Mouse (Mus musculus) hindbrain, postnatal 0 days (tissue): ENCODE measurements at regions not wholly inside any gene's neighbourhood (a gene's known extent, or its start where the extent isn't known, plus 50 kb on each side); places are given as distances from the start of the nearest gene placed in this dataset.
A peak's percentile ranks its signal among the peaks of the same experiment; 100 is the strongest.

Source experiments
- ATAC-seq: fragments of 200-750 bp; cut with Nextera tagmentation; 2 replicates; pipeline ENCODE4 v1.8.0; 2017; ENCODE audit warnings: mild to moderate bottlenecking, moderate TSS enrichment, moderate library complexity
- DNase-seq: peaks from one replicate; pipeline ENCODE4 v3.0.0-alpha.2; 2015; ENCODE audit warnings: low spot score
- H3K27ac ChIP-seq: fragments of 300-500 bp; sonication (generic); 2 replicates; pipeline ENCODE4 v1.5.1; 2014; ENCODE audit warnings: mild to moderate bottlenecking
- H3K27me3 ChIP-seq: fragments of 300-500 bp; sonication (generic); 2 replicates; pipeline ENCODE4 v1.6.1; 2014; ENCODE audit warnings: low read length, mixed read lengths; ENCODE audit not compliant: insufficient read depth
- H3K36me3 ChIP-seq: fragments of 300-500 bp; sonication (generic); 2 replicates; pipeline ENCODE4 v1.6.1; 2014; ENCODE audit warnings: low read length, mixed read lengths; ENCODE audit not compliant: insufficient read depth
- H3K4me1 ChIP-seq: fragments of 300-500 bp; sonication (generic); 2 replicates; pipeline ENCODE4 v1.6.1; 2014; ENCODE audit warnings: antibody characterized with exemption, low read length, mixed read lengths; ENCODE audit not compliant: insufficient read depth
- H3K4me2 ChIP-seq: fragments of 300-500 bp; sonication (generic); 2 replicates; pipeline ENCODE4 v1.6.1; 2014; ENCODE audit warnings: low read depth, mild to moderate bottlenecking, low read length, moderate library complexity, mixed read lengths
- H3K4me3 ChIP-seq: fragments of 300-500 bp; sonication (generic); 2 replicates; pipeline ENCODE4 v1.5.1; 2014; ENCODE audit warnings: low read length
- H3K9ac ChIP-seq: fragments of 300-500 bp; sonication (generic); replicated peaks from 2 replicates; pipeline ENCODE4 v1.6.1; 2014; ENCODE audit warnings: mild to moderate bottlenecking, low read length, moderate library complexity, mixed read lengths
- H3K9me3 ChIP-seq: fragments of 300-500 bp; sonication (generic); 2 replicates; pipeline ENCODE4 v1.6.1; 2016; ENCODE audit warnings: low read length, mixed read lengths
- CTCF ChIP-seq: IDR thresholded peaks from 2 replicates; pipeline ENCODE4 v1.5.1; 2016; ENCODE audit warnings: antibody characterized with exemption, control low read depth, low read depth
- WGBS: fragments of 180-500 bp; shearing (Covaris S2); extraction: QIAGEN DNeasy Blood & Tissue Kit; methylation state at CpG from one replicate; pipeline ENCODE4 v1.1.7; 2014; 5-methylcytosine and 5-hydroxymethylcytosine counted together

GRCm38 (mm10) chr1:80091350-80091749, 126.9 kb downstream of the Fam124b start:
- Histone ChIP-seq H3K4me2 (no peak overlapping the region), H3K27ac (no peak overlapping the region), H3K4me3 (no peak overlapping the region), H3K9me3 (no peaks in the 10 kb centered on the region), H3K4me1 (no peaks in the 10 kb centered on the region), H3K36me3 (no peaks in the 10 kb centered on the region), H3K27me3 (no peaks in the 10 kb centered on the region), H3K9ac (no peak overlapping the region)
- DNase-seq (peak; percentile 49), ATAC-seq (peak; percentile 68; the same call in 1 of the 2 replicates)
- TF ChIP-seq CTCF: no peak
- WGBS: 54% methylated on average over 8 of the region's 8 CpGs

GRCm38 (mm10) chr1:80088651-80089050, 129.6 kb downstream of the Fam124b start:
- no peak for DNase-seq

GRCm38 (mm10) chr1:80076357-80076756, 141.9 kb downstream of the Fam124b start:
- WGBS: 87% methylated on average over 4 of the region's 4 CpGs
- DNase-seq: no peak
- no peak for TF ChIP-seq CTCF
- H3K4me1 ChIP-seq: no peaks in the 10 kb centered on the region
- no peak overlapping the region for H3K27ac ChIP-seq
- H3K9ac ChIP-seq: no peak overlapping the region
- H3K4me3 ChIP-seq: no peak overlapping the region
- no peak for ATAC-seq
- H3K4me2 ChIP-seq: no peak overlapping the region
- H3K27me3 ChIP-seq: no peaks in the 10 kb centered on the region
- H3K36me3 ChIP-seq: no peaks in the 10 kb centered on the region
- no peaks in the 10 kb centered on the region for H3K9me3 ChIP-seq

More at GRCm38 (mm10) chr1:80088651-80089050, 129.6 kb downstream of the Fam124b start:
- H3K27ac ChIP-seq: no peak overlapping the region
- no peaks in the 10 kb centered on the region for H3K27me3 ChIP-seq
- WGBS: 69% methylated on average over 5 of the region's 5 CpGs
- no peak overlapping the region for H3K9ac ChIP-seq
- no peak overlapping the region for H3K4me3 ChIP-seq
- H3K4me2 ChIP-seq: no peak overlapping the region
- no peaks in the 10 kb centered on the region for H3K36me3 ChIP-seq
- no peaks in the 10 kb centered on the region for H3K9me3 ChIP-seq
- ATAC-seq: no peak
- H3K4me1 ChIP-seq: no peaks in the 10 kb centered on the region
- no peak for TF ChIP-seq CTCF

GRCm38 (mm10) chr1:80074376-80074775, 143.9 kb downstream of the Fam124b start:
- Histone ChIP-seq H3K36me3 (no peaks in the 10 kb centered on the region), H3K27me3 (no peaks in the 10 kb centered on the region), H3K9me3 (no peaks in the 10 kb centered on the region), H3K9ac (no peak overlapping the region), H3K27ac (no peak overlapping the region), H3K4me3 (no peak overlapping the region), H3K4me2 (no peak overlapping the region), H3K4me1 (no peaks in the 10 kb centered on the region)
- no peak for DNase-seq
- WGBS: 88% methylated on average over 4 of the region's 4 CpGs
- TF ChIP-seq CTCF: no peak
- no peak for ATAC-seq

GRCm38 (mm10) chr1:80073950-80074349, 144.3 kb downstream of the Fam124b start:
- no peak for TF ChIP-seq CTCF
- ATAC-seq (no peak), DNase-seq (no peak)
- Histone ChIP-seq H3K9me3 (no peaks in the 10 kb centered on the region), H3K9ac (no peak overlapping the region), H3K27me3 (no peaks in the 10 kb centered on the region), H3K4me3 (no peak overlapping the region), H3K4me1 (no peaks in the 10 kb centered on the region), H3K4me2 (no peak overlapping the region), H3K36me3 (no peaks in the 10 kb centered on the region), H3K27ac (no peak overlapping the region)
- WGBS: 77% methylated on average over 3 of the region's 3 CpGs

GRCm38 (mm10) chr1:80069141-80069540, 149.1 kb downstream of the Fam124b start:
- no peaks in the 10 kb centered on the region for H3K4me1 ChIP-seq
- ATAC-seq (no peak), DNase-seq (peak; percentile 14)
- no peak for TF ChIP-seq CTCF
- 56% methylated on average over 4 of the region's 4 CpGs for WGBS
- H3K36me3 ChIP-seq: no peaks in the 10 kb centered on the region
- no peak overlapping the region for H3K27ac ChIP-seq
- H3K27me3 ChIP-seq: no peaks in the 10 kb centered on the region
- H3K4me3 ChIP-seq: no peak overlapping the region
- H3K9ac ChIP-seq: no peak overlapping the region
- no peak overlapping the region for H3K4me2 ChIP-seq
- no peaks in the 10 kb centered on the region for H3K9me3 ChIP-seq

GRCm38 (mm10) chr1:80062121-80062520, 156.2 kb downstream of the Fam124b start:
- H3K27ac ChIP-seq: no peak overlapping the region
- H3K4me2 ChIP-seq: no peak overlapping the region
- no peak overlapping the region for H3K4me3 ChIP-seq
- H3K9ac ChIP-seq: no peak overlapping the region
- DNase-seq: no peak
- 60% methylated on average over 1 of the region's 1 CpGs for WGBS
- H3K36me3 ChIP-seq: no peaks in the 10 kb centered on the region
- no peak for TF ChIP-seq CTCF
- no peaks in the 10 kb centered on the region for H3K9me3 ChIP-seq
- H3K27me3 ChIP-seq: no peaks in the 10 kb centered on the region
- no peak for ATAC-seq
- no peaks in the 10 kb centered on the region for H3K4me1 ChIP-seq
